Mouse (Mus musculus) heart, embryonic 16.5 days (tissue): ENCODE measurements around the gene Osbpl8. TPM values are rescaled to one million over a fixed set of nuclear protein-coding genes. Genes with fewer than 3 reads are reported as not detected.

ENCODE experiments used
- ATAC-seq: fragments of 200-750 bp; cut with Nextera tagmentation; replicated peaks from 2 replicates; pipeline ENCODE4 v1.8.0; 2017; ENCODE audit warnings: moderate number of reproducible peaks; ENCODE audit not compliant: insufficient read depth, low FRiP score; ENCODE audit errors: extremely low read depth
- H3K27ac ChIP-seq: fragments of 300-500 bp; sonication (generic); 2 replicates; pipeline ENCODE4 v1.5.1; 2014; ENCODE audit warnings: mild to moderate bottlenecking, low read length, control low read depth, moderate library complexity
- H3K27me3 ChIP-seq: fragments of 300-500 bp; sonication (generic); 2 replicates; pipeline ENCODE4 v1.6.1; 2014; ENCODE audit warnings: low read length, mixed read lengths; ENCODE audit not compliant: control insufficient read depth, insufficient read depth
- H3K36me3 ChIP-seq: fragments of 300-500 bp; sonication (generic); 2 replicates; pipeline ENCODE4 v1.6.1; 2014; ENCODE audit not compliant: control insufficient read depth, insufficient read depth
- H3K4me1 ChIP-seq: fragments of 300-500 bp; sonication (generic); 2 replicates; pipeline ENCODE4 v1.6.1; 2014; ENCODE audit warnings: low read length, mixed read lengths; ENCODE audit not compliant: control insufficient read depth, insufficient read depth
- H3K4me2 ChIP-seq: fragments of 300-500 bp; sonication (generic); 2 replicates; pipeline ENCODE4 v1.6.1; 2014; ENCODE audit warnings: low read depth, mild to moderate bottlenecking, control low read depth, low read length
- H3K4me3 ChIP-seq: fragments of 300-500 bp; sonication (generic); 2 replicates; pipeline ENCODE4 v1.5.1; 2014; ENCODE audit warnings: mild to moderate bottlenecking, control low read depth, low read length
- H3K9ac ChIP-seq: fragments of 300-500 bp; sonication (generic); 2 replicates; pipeline ENCODE4 v1.6.1; 2014; ENCODE audit warnings: low read length, control low read depth
- H3K9me3 ChIP-seq: fragments of 300-500 bp; sonication (generic); replicated peaks from 2 replicates; pipeline ENCODE4 v1.6.1; 2016; ENCODE audit warnings: low read length; ENCODE audit not compliant: control insufficient read depth
- WGBS: fragments of 180-500 bp; shearing (Covaris S2); extraction: QIAGEN DNeasy Blood & Tissue Kit; methylation state at CpG from one replicate; pipeline ENCODE4 v1.1.7; 2014; 5-methylcytosine and 5-hydroxymethylcytosine counted together
- polyA plus RNA-seq: library from polyadenylated mRNA; unstranded; fragments of >200 nt; fragmentation: Nextera tagmentation; extraction: Ambion mirVana; gene quantifications from 2 replicates; pipeline ENCODE4 v1.2.1, GENCODE M21; 2015

The Osbpl8 gene
- polyA plus RNA-seq, 1 experiment from 2014 or later = 28.8 TPM

DNA sequence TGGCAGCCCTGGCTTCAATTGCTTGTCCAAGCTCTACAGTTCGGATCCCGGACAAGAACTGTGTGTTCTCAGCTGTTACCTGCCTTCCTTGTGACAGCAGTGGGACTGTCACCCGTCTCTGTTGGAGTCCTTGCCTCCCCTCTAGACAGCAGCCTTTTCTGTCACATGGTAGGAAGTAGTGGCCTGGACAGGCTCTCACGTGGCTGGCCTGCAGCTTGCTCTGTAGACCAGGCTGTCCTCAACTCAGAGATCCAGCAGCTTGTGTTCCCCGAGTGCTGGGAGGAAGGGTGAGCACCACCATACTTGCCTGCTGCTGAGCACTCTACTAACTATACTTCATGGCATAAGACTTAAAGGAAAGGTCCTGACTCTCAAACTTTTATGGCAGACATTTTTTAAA lies 87.1 kb downstream of the Osbpl8 start:
- 62% methylated on average over 5 of the region's 5 CpGs for WGBS
- Histone ChIP-seq H3K4me1 (peaks cover 5% of the 10 kb centered on the region; the same call in 1 of the 2 replicates), H3K27ac (no peak overlapping the region), H3K9ac (no peak overlapping the region), H3K27me3 (no peaks in the 10 kb centered on the region), H3K9me3 (no peaks in the 10 kb centered on the region), H3K4me3 (no peak overlapping the region), H3K4me2 (no peak overlapping the region), H3K36me3 (peaks cover 4% of the 10 kb centered on the region; the same call in 1 of the 2 replicates)
- ATAC-seq = no peak

GRCm38 (mm10) chr10:111255228-111255627 lies 90.7 kb downstream of the Osbpl8 start:
- no peaks in the 10 kb centered on the region for H3K9me3 ChIP-seq
- ATAC-seq = no peak
- H3K4me1 ChIP-seq = no peaks in the 10 kb centered on the region
- H3K36me3 ChIP-seq = peaks cover 9% of the 10 kb centered on the region
- H3K4me3 ChIP-seq = no peak overlapping the region
- no peak overlapping the region for H3K9ac ChIP-seq
- WGBS = 92% methylated on average over 6 of the region's 6 CpGs
- H3K27ac ChIP-seq = no peak overlapping the region
- H3K27me3 ChIP-seq = no peaks in the 10 kb centered on the region
- no peak overlapping the region for H3K4me2 ChIP-seq

DNA sequence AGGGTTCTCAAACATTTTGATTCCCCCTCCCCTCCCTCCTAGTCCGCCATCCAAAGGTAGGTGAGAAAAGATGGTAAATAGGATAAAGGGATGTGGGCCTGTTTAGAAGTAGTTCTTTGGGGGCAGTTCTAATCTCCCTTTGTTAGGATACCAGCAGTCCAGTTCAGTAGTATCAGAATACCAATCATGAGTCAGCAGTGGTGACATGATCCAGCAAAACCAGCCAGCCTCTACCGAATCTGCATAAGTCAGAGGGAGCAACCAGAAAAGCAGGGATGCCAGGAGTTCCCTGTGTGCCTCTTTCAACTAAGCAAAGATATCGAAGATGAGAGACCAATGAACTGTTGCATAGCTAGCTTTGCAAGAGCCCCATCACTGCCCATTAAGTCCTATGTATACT lies 91.6 kb downstream of the Osbpl8 start:
- Histone ChIP-seq H3K36me3 (peaks cover 9% of the 10 kb centered on the region), H3K4me2 (no peak overlapping the region), H3K27ac (no peak overlapping the region), H3K4me3 (no peak overlapping the region), H3K9ac (no peak overlapping the region), H3K4me1 (peaks cover 4% of the 10 kb centered on the region; the same call in 1 of the 2 replicates), H3K9me3 (no peaks in the 10 kb centered on the region), H3K27me3 (no peaks in the 10 kb centered on the region)
- WGBS = 84% methylated on average over 3 of the region's 3 CpGs
- ATAC-seq = no peak

- H3K4me3 ChIP-seq = no peak overlapping the region
- H3K9me3 ChIP-seq = no peaks in the 10 kb centered on the region
- H3K36me3 ChIP-seq = peaks cover 9% of the 10 kb centered on the region
- H3K9ac ChIP-seq = no peak overlapping the region
- no peak overlapping the region for H3K4me2 ChIP-seq
- no peaks in the 10 kb centered on the region for H3K27me3 ChIP-seq
- WGBS = 83% methylated on average over 3 of the region's 3 CpGs
- peaks cover 9% of the 10 kb centered on the region; the same call in 1 of the 2 replicates for H3K4me1 ChIP-seq
- H3K27ac ChIP-seq = no peak overlapping the region
- ATAC-seq = no peak
Measured at GRCm38 (mm10) chr10:111257358-111257757, 92.8 kb downstream of the Osbpl8 start.

GRCm38 (mm10) chr10:111258256-111258655 lies 93.7 kb downstream of the Osbpl8 start:
- Histone ChIP-seq H3K27me3 (no peaks in the 10 kb centered on the region), H3K4me3 (no peak overlapping the region), H3K9me3 (no peaks in the 10 kb centered on the region), H3K4me2 (no peak overlapping the region), H3K4me1 (peaks cover 9% of the 10 kb centered on the region; the same call in 1 of the 2 replicates), H3K9ac (no peak overlapping the region), H3K27ac (no peak overlapping the region), H3K36me3 (peaks cover 9% of the 10 kb centered on the region)
- ATAC-seq = no peak
- 91% methylated on average over 3 of the region's 3 CpGs for WGBS

- H3K27me3 ChIP-seq = no peaks in the 10 kb centered on the region
- peak overlapping the region; percentile 33 for H3K9ac ChIP-seq
- peak overlapping the region; percentile 26 for H3K4me2 ChIP-seq
- WGBS = 25% methylated on average over 15 of the region's 15 CpGs
- no peak overlapping the region for H3K4me3 ChIP-seq
- 0 out of 2 replicates have a peak, but pooled peaks have one; percentile 24 for ATAC-seq
- no peaks in the 10 kb centered on the region for H3K9me3 ChIP-seq
- peaks cover 14% of the 10 kb centered on the region for H3K4me1 ChIP-seq
- peaks cover 37% of the 10 kb centered on the region for H3K36me3 ChIP-seq
- peak overlapping the region; percentile 57 for H3K27ac ChIP-seq
Measured at GRCm38 (mm10) chr10:111271687-111272086, 107.1 kb downstream of the Osbpl8 start.

GRCm38 (mm10) chr10:111272905-111273304 lies 108.4 kb downstream of the Osbpl8 start:
- no peaks in the 10 kb centered on the region for H3K9me3 ChIP-seq
- H3K36me3 ChIP-seq = peaks cover 40% of the 10 kb centered on the region
- H3K4me2 ChIP-seq = no peak overlapping the region
- H3K4me3 ChIP-seq = no peak overlapping the region
- H3K27ac ChIP-seq = peak overlapping the region; percentile 74
- WGBS = 50% methylated on average over 11 of the region's 11 CpGs
- peak; percentile 47 for ATAC-seq
- peaks cover 14% of the 10 kb centered on the region for H3K4me1 ChIP-seq
- no peak overlapping the region for H3K9ac ChIP-seq
- no peaks in the 10 kb centered on the region for H3K27me3 ChIP-seq

DNA sequence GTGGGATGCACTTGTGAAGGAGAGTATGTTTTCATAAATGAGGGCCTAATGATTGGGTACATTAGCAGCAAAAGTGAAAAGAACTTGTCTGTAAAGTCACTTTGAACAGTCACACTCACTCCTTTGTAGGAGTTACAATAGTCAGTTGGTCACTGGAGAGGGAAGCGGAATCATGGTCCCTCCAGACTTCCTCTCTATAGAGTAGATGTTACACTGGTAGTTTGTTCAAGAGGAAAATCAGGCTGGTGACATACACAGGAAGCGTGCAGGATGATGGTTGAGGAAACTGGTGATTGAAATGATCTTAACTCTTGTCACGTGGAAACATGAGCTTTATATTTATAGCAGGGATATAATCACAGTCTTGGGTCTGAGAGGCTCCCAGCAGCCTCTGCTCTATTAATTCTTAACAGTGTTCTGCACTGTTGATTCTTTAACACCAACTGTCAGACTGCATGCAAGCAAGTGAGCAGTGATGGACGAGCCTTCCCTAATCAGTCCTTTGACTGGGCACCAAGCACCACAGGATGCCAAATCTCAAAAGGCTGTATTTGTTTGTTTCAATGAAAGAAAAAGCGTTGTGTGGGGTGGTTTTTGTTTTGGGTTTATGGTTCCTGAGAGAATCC lies 109.0 kb downstream of the Osbpl8 start:
- 0 out of 2 replicates have a peak, but pooled peaks have one; percentile 35 for ATAC-seq
- Histone ChIP-seq H3K27me3 (no peaks in the 10 kb centered on the region), H3K9ac (no peak overlapping the region), H3K4me3 (no peak overlapping the region), H3K4me1 (peaks cover 14% of the 10 kb centered on the region), H3K27ac (peak overlapping the region; percentile 74), H3K4me2 (no peak overlapping the region), H3K9me3 (no peaks in the 10 kb centered on the region), H3K36me3 (peaks cover 40% of the 10 kb centered on the region)
- WGBS = 51% methylated on average over 5 of the region's 5 CpGs

DNA sequence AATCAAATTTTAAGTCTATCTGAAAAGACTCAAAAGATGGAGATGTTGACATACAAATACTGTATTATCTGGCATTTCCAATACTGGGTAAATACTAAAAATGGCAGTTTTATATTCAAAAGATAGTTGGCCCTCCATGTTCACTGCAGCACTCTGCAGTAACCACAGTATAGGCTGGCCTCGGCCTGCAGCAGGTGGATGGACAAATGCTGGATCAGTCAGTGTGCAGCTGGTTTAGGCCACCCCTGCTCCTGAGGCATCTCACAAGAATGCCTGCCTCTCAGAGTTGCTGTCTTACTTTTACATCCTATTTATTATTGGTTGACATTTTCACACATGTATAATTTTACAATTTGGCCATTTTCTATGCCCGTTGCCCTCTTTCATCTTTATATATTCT lies 111.3 kb downstream of the Osbpl8 start:
- 94% methylated on average over 2 of the region's 2 CpGs for whole genome bisulfite sequencing
- Histone ChIP-seq H3K4me1 (peaks cover 14% of the 10 kb centered on the region), H3K4me2 (no peak overlapping the region), H3K36me3 (peaks cover 38% of the 10 kb centered on the region), H3K27me3 (no peaks in the 10 kb centered on the region), H3K4me3 (no peak overlapping the region), H3K27ac (no peak overlapping the region), H3K9me3 (no peaks in the 10 kb centered on the region), H3K9ac (no peak overlapping the region)
- ATAC-seq = no peak
